Mouse (Mus musculus): Measurements from ENCODE around the gene Mybpc1. TPM values are rescaled to one million over a fixed set of nuclear protein-coding genes. Genes with fewer than 3 reads are reported as not detected.
"Not testable (repeated sequence)": the region's sequence is repeated elsewhere in the genome, so short reads cannot be mapped to it uniquely, and the experiment has no call there.

The Mybpc1 gene
- total and polyA plus RNA-seq, 2 experiments from 2014 or later, result 1.4 to 1.7 TPM

GRCm38 (mm10) chr10:88494959-88495587, 109.9 kb downstream of the Mybpc1 start:
- H3K4me1 ChIP-seq (ENCODE audit: insufficient read depth), result no peaks in the 10 kb centered on the region
- ATAC-seq, result no peak
- WGBS, result 83% methylated on average over 4 of the region's 4 CpGs
- H3K9ac ChIP-seq, result no peak overlapping the region
- no peak overlapping the region for H3K27ac ChIP-seq (ENCODE audit: low read depth, low read length)
- H3K4me2 ChIP-seq (ENCODE audit: low read depth), result no peak overlapping the region
- no peaks in the 10 kb centered on the region for H3K27me3 ChIP-seq (ENCODE audit: insufficient read depth, low read length)
- H3K9me3 ChIP-seq (ENCODE audit: low read length), result no peaks in the 10 kb centered on the region
- no peak for TF ChIP-seq CTCF (IDR thresholded peaks at IDR 0.05; ENCODE audit: low read depth)
- DNase-seq, result no peak
- no peaks in the 10 kb centered on the region for H3K36me3 ChIP-seq (ENCODE audit: insufficient read depth)
- no peak overlapping the region for H3K4me3 ChIP-seq (ENCODE audit: low read depth, low read length)

GRCm38 (mm10) chr10:88492658-88493057, 112.3 kb downstream of the Mybpc1 start:
- ATAC-seq (no peak), DNase-seq (no peak)
- no peak overlapping the region for H3K4me3 ChIP-seq (ENCODE audit: low read depth, low read length)
- H3K9ac ChIP-seq, result no peak overlapping the region
- H3K4me1 ChIP-seq (ENCODE audit: insufficient read depth), result no peaks in the 10 kb centered on the region
- H3K27me3 ChIP-seq (ENCODE audit: insufficient read depth, low read length), result no peaks in the 10 kb centered on the region
- no peak overlapping the region for H3K4me2 ChIP-seq (ENCODE audit: low read depth)
- WGBS, result 66% methylated on average over 8 of the region's 8 CpGs
- no peak for TF ChIP-seq CTCF (IDR thresholded peaks at IDR 0.05; ENCODE audit: low read depth)
- H3K36me3 ChIP-seq (ENCODE audit: insufficient read depth), result no peaks in the 10 kb centered on the region
- no peaks in the 10 kb centered on the region for H3K9me3 ChIP-seq (ENCODE audit: low read length)
- H3K27ac ChIP-seq (ENCODE audit: low read depth, low read length), result no peak overlapping the region

GRCm38 (mm10) chr10:88491632-88492031, 113.3 kb downstream of the Mybpc1 start:
- Histone ChIP-seq H3K27me3 (ENCODE audit: insufficient read depth, low read length) (no peaks in the 10 kb centered on the region), H3K27ac (ENCODE audit: low read depth, low read length) (no peak overlapping the region), H3K4me1 (ENCODE audit: insufficient read depth) (no peaks in the 10 kb centered on the region), H3K4me3 (ENCODE audit: low read depth, low read length) (no peak overlapping the region), H3K36me3 (ENCODE audit: insufficient read depth) (no peaks in the 10 kb centered on the region), H3K4me2 (ENCODE audit: low read depth) (no peak overlapping the region), H3K9ac (no peak overlapping the region), H3K9me3 (ENCODE audit: low read length) (no peaks in the 10 kb centered on the region)
- WGBS, result 64% methylated on average over 7 of the region's 7 CpGs
- TF ChIP-seq CTCF (IDR thresholded peaks at IDR 0.05; ENCODE audit: low read depth), result no peak
- ATAC-seq (no peak), DNase-seq (no peak)

GRCm38 (mm10) chr10:88488629-88489028, 116.3 kb downstream of the Mybpc1 start:
- DNase-seq (no peak), ATAC-seq (no peak)
- H3K9me3 ChIP-seq (ENCODE audit: low read length), result no peaks in the 10 kb centered on the region
- H3K36me3 ChIP-seq (ENCODE audit: insufficient read depth), result no peaks in the 10 kb centered on the region
- H3K4me2 ChIP-seq (ENCODE audit: low read depth), result no peak overlapping the region
- H3K27ac ChIP-seq (ENCODE audit: low read depth, low read length), result no peak overlapping the region
- no peak overlapping the region for H3K9ac ChIP-seq
- H3K4me1 ChIP-seq (ENCODE audit: insufficient read depth), result no peaks in the 10 kb centered on the region
- no peak overlapping the region for H3K4me3 ChIP-seq (ENCODE audit: low read depth, low read length)
- 95% methylated on average over 5 of the region's 5 CpGs for WGBS
- TF ChIP-seq CTCF (IDR thresholded peaks at IDR 0.05; ENCODE audit: low read depth), result no peak
- H3K27me3 ChIP-seq (ENCODE audit: insufficient read depth, low read length), result no peaks in the 10 kb centered on the region

GRCm38 (mm10) chr10:88482866-88483265, 122.1 kb downstream of the Mybpc1 start:
- not testable (repeated sequence) for H3K36me3 ChIP-seq (ENCODE audit: insufficient read depth); ATAC-seq; H3K4me1 ChIP-seq (ENCODE audit: insufficient read depth); H3K4me3 ChIP-seq (ENCODE audit: low read depth, low read length); H3K4me2 ChIP-seq (ENCODE audit: low read depth); H3K27ac ChIP-seq (ENCODE audit: low read depth, low read length); DNase-seq; H3K9me3 ChIP-seq (ENCODE audit: low read length); H3K9ac ChIP-seq; H3K27me3 ChIP-seq (ENCODE audit: insufficient read depth, low read length)
- 94% methylated on average over 10 of the region's 10 CpGs for WGBS

Other genes with a start within 250 kb of the Mybpc1 start
- gene Dram1, start 226.1 kb downstream of the Mybpc1 start, total RNA-seq (2014; rRNA removed), result 0.62 and 0.85 TPM in 2 replicates
- gene Dram1, start 226.1 kb downstream of the Mybpc1 start, polyA plus RNA-seq (2015; fragmentation: Nextera tagmentation; extraction: Ambion mirVana), result 0.58 and 0.92 TPM in 2 replicates
- 44.0 and 51.9 TPM in 2 replicates for gene Gnptab, start 226.0 kb downstream of the Mybpc1 start, total RNA-seq (2014; rRNA removed)
- 16.7 and 21.3 TPM in 2 replicates for gene Gnptab, start 226.0 kb downstream of the Mybpc1 start, polyA plus RNA-seq (2015; fragmentation: Nextera tagmentation; extraction: Ambion mirVana)
- 0.38 and 0.57 TPM in 2 replicates for gene Sycp3, start 145.6 kb downstream of the Mybpc1 start, total RNA-seq (2014; rRNA removed)
- 0.64 and 1.0 TPM in 2 replicates for gene Sycp3, start 145.6 kb downstream of the Mybpc1 start, polyA plus RNA-seq (2015; fragmentation: Nextera tagmentation; extraction: Ambion mirVana)
- 21.1 and 21.3 TPM in 2 replicates for gene Chpt1, start 101.1 kb downstream of the Mybpc1 start, total RNA-seq (2014; rRNA removed)
- 13.6 and 19.3 TPM in 2 replicates for gene Chpt1, start 101.1 kb downstream of the Mybpc1 start, polyA plus RNA-seq (2015; fragmentation: Nextera tagmentation; extraction: Ambion mirVana)
- gene Spic, start 79.9 kb upstream of the Mybpc1 start, total RNA-seq (2014; rRNA removed), result not detected in 2 replicates
- gene Spic, start 79.9 kb upstream of the Mybpc1 start, polyA plus RNA-seq (2015; fragmentation: Nextera tagmentation; extraction: Ambion mirVana), result not detected in 2 replicates
- gene Arl1, start 125.7 kb upstream of the Mybpc1 start, total RNA-seq (2014; rRNA removed), result 104 and 113 TPM in 2 replicates
- gene Arl1, start 125.7 kb upstream of the Mybpc1 start, polyA plus RNA-seq (2015; fragmentation: Nextera tagmentation; extraction: Ambion mirVana), result 169 and 172 TPM in 2 replicates
- 15.2 and 18.5 TPM in 2 replicates for gene Utp20, start 221.7 kb upstream of the Mybpc1 start, total RNA-seq (2014; rRNA removed)
- 2.9 and 4.3 TPM in 2 replicates for gene Utp20, start 221.7 kb upstream of the Mybpc1 start, polyA plus RNA-seq (2015; fragmentation: Nextera tagmentation; extraction: Ambion mirVana)

Data from forebrain, postnatal 0 days (tissue).